Mouse (Mus musculus): Measurements from ENCODE around the gene Rflna. TPM values are rescaled to one million over a fixed set of nuclear protein-coding genes. Genes with fewer than 3 reads are reported as not detected.

Gene Rflna
- polyA plus RNA-seq, 1 experiment from 2014 or later = 6.8 TPM

- 52% methylated on average over 15 of the region's 15 CpGs for WGBS
- ATAC-seq (ENCODE audit: low FRiP score, low TSS enrichment) = no peak
- no peaks in the 10 kb centered on the region for H3K27me3 ChIP-seq (ENCODE audit: insufficient read depth, low read length)
- H3K4me3 ChIP-seq (ENCODE audit: low read length) = no peak overlapping the region
- H3K27ac ChIP-seq (ENCODE audit: low read length) = no peak overlapping the region
- 0 out of 2 replicates have a peak, but pooled peaks cover 4% of the 10 kb centered on the region for H3K4me1 ChIP-seq (ENCODE audit: insufficient read depth, low read length)
- no peak overlapping the region for H3K4me2 ChIP-seq (replicated peaks; ENCODE audit: low read depth, low read length)
- H3K9me3 ChIP-seq (ENCODE audit: low read length) = no peaks in the 10 kb centered on the region
- H3K36me3 ChIP-seq (ENCODE audit: insufficient read depth, low read length) = peaks cover 51% of the 10 kb centered on the region
- no peak overlapping the region for H3K9ac ChIP-seq (replicated peaks; ENCODE audit: low read length)
These were observed 14.3 kb downstream of the Rflna start for GRCm38 (mm10) chr5:125017332-125017731.

GRCm38 (mm10) chr5:125019099-125019498 is 16.1 kb downstream of the Rflna start:
- no peak overlapping the region for H3K27ac ChIP-seq (ENCODE audit: low read length)
- H3K4me1 ChIP-seq (ENCODE audit: insufficient read depth, low read length) = 0 out of 2 replicates have a peak, but pooled peaks cover 4% of the 10 kb centered on the region
- H3K4me3 ChIP-seq (ENCODE audit: low read length) = no peak overlapping the region
- WGBS = 78% methylated on average over 5 of the region's 5 CpGs
- no peak overlapping the region for H3K4me2 ChIP-seq (replicated peaks; ENCODE audit: low read depth, low read length)
- H3K9me3 ChIP-seq (ENCODE audit: low read length) = no peaks in the 10 kb centered on the region
- H3K36me3 ChIP-seq (ENCODE audit: insufficient read depth, low read length) = peaks cover 62% of the 10 kb centered on the region
- no peaks in the 10 kb centered on the region for H3K27me3 ChIP-seq (ENCODE audit: insufficient read depth, low read length)
- H3K9ac ChIP-seq (replicated peaks; ENCODE audit: low read length) = no peak overlapping the region
- 0 out of 2 replicates have a peak, but pooled peaks have one; percentile 11 for ATAC-seq (ENCODE audit: low FRiP score, low TSS enrichment)

- H3K9ac ChIP-seq (replicated peaks; ENCODE audit: low read length) = no peak overlapping the region
- H3K27me3 ChIP-seq (ENCODE audit: insufficient read depth, low read length) = no peaks in the 10 kb centered on the region
- no peak for ATAC-seq (ENCODE audit: low FRiP score, low TSS enrichment)
- 76% methylated on average over 11 of the region's 11 CpGs for WGBS
- H3K36me3 ChIP-seq (ENCODE audit: insufficient read depth, low read length) = peaks cover 71% of the 10 kb centered on the region
- 0 out of 2 replicates have a peak, but pooled peaks cover 4% of the 10 kb centered on the region for H3K4me1 ChIP-seq (ENCODE audit: insufficient read depth, low read length)
- H3K27ac ChIP-seq (ENCODE audit: low read length) = 0 out of 2 replicates have a peak overlapping the region, but pooled peaks have one; percentile 9
- no peak overlapping the region for H3K4me2 ChIP-seq (replicated peaks; ENCODE audit: low read depth, low read length)
- H3K4me3 ChIP-seq (ENCODE audit: low read length) = no peak overlapping the region
- H3K9me3 ChIP-seq (ENCODE audit: low read length) = no peaks in the 10 kb centered on the region
These were observed 18.3 kb downstream of the Rflna start for GRCm38 (mm10) chr5:125021298-125021697.

GRCm38 (mm10) chr5:125024002-125024401 is 21.0 kb downstream of the Rflna start:
- Histone ChIP-seq H3K4me1 (ENCODE audit: insufficient read depth, low read length) (no peaks in the 10 kb centered on the region), H3K27me3 (ENCODE audit: insufficient read depth, low read length) (no peaks in the 10 kb centered on the region), H3K27ac (ENCODE audit: low read length) (no peak overlapping the region), H3K9me3 (ENCODE audit: low read length) (no peaks in the 10 kb centered on the region), H3K4me2 (replicated peaks; ENCODE audit: low read depth, low read length) (no peak overlapping the region), H3K36me3 (ENCODE audit: insufficient read depth, low read length) (peaks cover 74% of the 10 kb centered on the region), H3K9ac (replicated peaks; ENCODE audit: low read length) (no peak overlapping the region), H3K4me3 (ENCODE audit: low read length) (no peak overlapping the region)
- no peak for ATAC-seq (ENCODE audit: low FRiP score, low TSS enrichment)
- WGBS = 81% methylated on average over 14 of the region's 14 CpGs

GRCm38 (mm10) chr5:125028371-125028770 is 25.4 kb downstream of the Rflna start:
- H3K9me3 ChIP-seq (ENCODE audit: low read length) = no peaks in the 10 kb centered on the region
- no peaks in the 10 kb centered on the region for H3K4me1 ChIP-seq (ENCODE audit: insufficient read depth, low read length)
- no peak overlapping the region for H3K27ac ChIP-seq (ENCODE audit: low read length)
- no peaks in the 10 kb centered on the region for H3K27me3 ChIP-seq (ENCODE audit: insufficient read depth, low read length)
- H3K4me2 ChIP-seq (replicated peaks; ENCODE audit: low read depth, low read length) = no peak overlapping the region
- H3K36me3 ChIP-seq (ENCODE audit: insufficient read depth, low read length) = peaks cover 97% of the 10 kb centered on the region
- no peak for ATAC-seq (ENCODE audit: low FRiP score, low TSS enrichment)
- no peak overlapping the region for H3K4me3 ChIP-seq (ENCODE audit: low read length)
- WGBS = 92% methylated on average over 15 of the region's 15 CpGs
- no peak overlapping the region for H3K9ac ChIP-seq (replicated peaks; ENCODE audit: low read length)

- Histone ChIP-seq H3K27me3 (ENCODE audit: insufficient read depth, low read length) (no peaks in the 10 kb centered on the region), H3K4me1 (ENCODE audit: insufficient read depth, low read length) (no peaks in the 10 kb centered on the region), H3K9ac (replicated peaks; ENCODE audit: low read length) (no peak overlapping the region), H3K9me3 (ENCODE audit: low read length) (no peaks in the 10 kb centered on the region), H3K27ac (ENCODE audit: low read length) (no peak overlapping the region), H3K4me2 (replicated peaks; ENCODE audit: low read depth, low read length) (no peak overlapping the region), H3K4me3 (ENCODE audit: low read length) (no peak overlapping the region), H3K36me3 (ENCODE audit: insufficient read depth, low read length) (peaks cover 97% of the 10 kb centered on the region)
- 96% methylated on average over 20 of the region's 20 CpGs for WGBS
- ATAC-seq (ENCODE audit: low FRiP score, low TSS enrichment) = no peak
These were observed 25.9 kb downstream of the Rflna start for GRCm38 (mm10) chr5:125028911-125029310.

GRCm38 (mm10) chr5:125036483-125036882 is 33.5 kb downstream of the Rflna start:
- 85% methylated on average over 8 of the region's 8 CpGs for WGBS
- Histone ChIP-seq H3K9me3 (ENCODE audit: low read length) (no peaks in the 10 kb centered on the region), H3K4me1 (ENCODE audit: insufficient read depth, low read length) (peaks cover 18% of the 10 kb centered on the region), H3K4me2 (replicated peaks; ENCODE audit: low read depth, low read length) (no peak overlapping the region), H3K27ac (ENCODE audit: low read length) (no peak overlapping the region), H3K9ac (replicated peaks; ENCODE audit: low read length) (no peak overlapping the region), H3K27me3 (ENCODE audit: insufficient read depth, low read length) (no peaks in the 10 kb centered on the region), H3K4me3 (ENCODE audit: low read length) (no peak overlapping the region), H3K36me3 (ENCODE audit: insufficient read depth, low read length) (peaks cover 78% of the 10 kb centered on the region)
- no peak for ATAC-seq (ENCODE audit: low FRiP score, low TSS enrichment)

- no peaks in the 10 kb centered on the region for H3K27me3 ChIP-seq (ENCODE audit: insufficient read depth, low read length)
- 86% methylated on average over 8 of the region's 8 CpGs for WGBS
These were observed 36.5 kb downstream of the Rflna start for GRCm38 (mm10) chr5:125039377-125040027.

GRCm38 (mm10) chr5:125040128-125040584 is 37.1 kb downstream of the Rflna start:
- H3K27ac ChIP-seq (ENCODE audit: low read length) = no peak overlapping the region
- no peak for ATAC-seq (ENCODE audit: low FRiP score, low TSS enrichment)
- H3K9ac ChIP-seq (replicated peaks; ENCODE audit: low read length) = no peak overlapping the region
- peaks cover 60% of the 10 kb centered on the region for H3K36me3 ChIP-seq (ENCODE audit: insufficient read depth, low read length)
- 51% methylated on average over 5 of the region's 5 CpGs for WGBS
- no peak overlapping the region for H3K4me2 ChIP-seq (replicated peaks; ENCODE audit: low read depth, low read length)
- H3K4me1 ChIP-seq (ENCODE audit: insufficient read depth, low read length) = peaks cover 22% of the 10 kb centered on the region
- H3K27me3 ChIP-seq (ENCODE audit: insufficient read depth, low read length) = no peaks in the 10 kb centered on the region
- H3K4me3 ChIP-seq (ENCODE audit: low read length) = no peak overlapping the region
- H3K9me3 ChIP-seq (ENCODE audit: low read length) = no peaks in the 10 kb centered on the region

More at GRCm38 (mm10) chr5:125039377-125040027, 36.5 kb downstream of the Rflna start:
- Histone ChIP-seq H3K4me2 (replicated peaks; ENCODE audit: low read depth, low read length) (no peak overlapping the region), H3K9ac (replicated peaks; ENCODE audit: low read length) (no peak overlapping the region), H3K4me3 (ENCODE audit: low read length) (no peak overlapping the region), H3K27ac (ENCODE audit: low read length) (no peak overlapping the region), H3K4me1 (ENCODE audit: insufficient read depth, low read length) (peaks cover 22% of the 10 kb centered on the region), H3K9me3 (ENCODE audit: low read length) (no peaks in the 10 kb centered on the region), H3K36me3 (ENCODE audit: insufficient read depth, low read length) (peaks cover 67% of the 10 kb centered on the region)
- no peak for ATAC-seq (ENCODE audit: low FRiP score, low TSS enrichment)

- Histone ChIP-seq H3K27me3 (ENCODE audit: insufficient read depth, low read length) (no peaks in the 10 kb centered on the region), H3K9me3 (ENCODE audit: low read length) (no peaks in the 10 kb centered on the region), H3K27ac (ENCODE audit: low read length) (no peak overlapping the region), H3K4me2 (replicated peaks; ENCODE audit: low read depth, low read length) (no peak overlapping the region), H3K4me1 (ENCODE audit: insufficient read depth, low read length) (peaks cover 22% of the 10 kb centered on the region), H3K36me3 (ENCODE audit: insufficient read depth, low read length) (peaks cover 53% of the 10 kb centered on the region), H3K9ac (replicated peaks; ENCODE audit: low read length) (no peak overlapping the region), H3K4me3 (ENCODE audit: low read length) (no peak overlapping the region)
- ATAC-seq (ENCODE audit: low FRiP score, low TSS enrichment) = no peak
- WGBS = 74% methylated on average over 9 of the region's 9 CpGs
These were observed 38.6 kb downstream of the Rflna start for GRCm38 (mm10) chr5:125041578-125041977.

Data from kidney, embryonic 16.5 days (tissue).